Mouse (Mus musculus) urinary bladder, postnatal 14 days (tissue): Measurements from ENCODE around the gene Gramd1b.
A peak's percentile ranks its signal among the peaks of the same experiment; 100 is the strongest.

Source experiments
- DNase-seq: peaks from one replicate; pipeline ENCODE4 v3.0.0; 2021; ENCODE audit warnings: low spot score

The Gramd1b gene

GRCm38 (mm10) chr9:40424874-40425273 lies 106.3 kb downstream of the Gramd1b start:
- DNase-seq: no peak

- no peak for DNase-seq
Observed at GRCm38 (mm10) chr9:40423427-40423867, 107.7 kb downstream of the Gramd1b start.

GRCm38 (mm10) chr9:40422368-40423057 lies 108.7 kb downstream of the Gramd1b start:
- DNase-seq: no peak

- DNase-seq: no peak
Observed at GRCm38 (mm10) chr9:40420652-40421335, 110.4 kb downstream of the Gramd1b start.

GRCm38 (mm10) chr9:40418803-40419202 lies 112.4 kb downstream of the Gramd1b start:
- no peak for DNase-seq

- DNase-seq: no peak
Observed at GRCm38 (mm10) chr9:40416150-40416549, 115.0 kb downstream of the Gramd1b start.

GRCm38 (mm10) chr9:40414904-40415766 lies 116.0 kb downstream of the Gramd1b start:
- peak; percentile 53 for DNase-seq

- peak; percentile 81 for DNase-seq
Observed at GRCm38 (mm10) chr9:40414498-40414903, 116.7 kb downstream of the Gramd1b start.

- no peak for DNase-seq
Observed at GRCm38 (mm10) chr9:40413601-40414000, 117.6 kb downstream of the Gramd1b start.

GRCm38 (mm10) chr9:40412931-40413330 lies 118.3 kb downstream of the Gramd1b start:
- DNase-seq: no peak

GRCm38 (mm10) chr9:40412246-40412645 lies 118.9 kb downstream of the Gramd1b start:
- no peak for DNase-seq

GRCm38 (mm10) chr9:40410895-40411294 lies 120.3 kb downstream of the Gramd1b start:
- DNase-seq: no peak

GRCm38 (mm10) chr9:40409071-40409470 lies 122.1 kb downstream of the Gramd1b start:
- no peak for DNase-seq

GRCm38 (mm10) chr9:40408415-40408814 lies 122.8 kb downstream of the Gramd1b start:
- no peak for DNase-seq

- no peak for DNase-seq
Observed at GRCm38 (mm10) chr9:40407876-40408275, 123.3 kb downstream of the Gramd1b start.

GRCm38 (mm10) chr9:40405804-40406203 lies 125.4 kb downstream of the Gramd1b start:
- no peak for DNase-seq

- DNase-seq: no peak
Observed at GRCm38 (mm10) chr9:40405263-40405662, 125.9 kb downstream of the Gramd1b start.

GRCm38 (mm10) chr9:40404637-40405036 lies 126.5 kb downstream of the Gramd1b start:
- DNase-seq: no peak

- DNase-seq: no peak
Observed at GRCm38 (mm10) chr9:40403750-40404149, 127.4 kb downstream of the Gramd1b start.

- DNase-seq: no peak
Observed at GRCm38 (mm10) chr9:40401818-40402217, 129.4 kb downstream of the Gramd1b start.

GRCm38 (mm10) chr9:40400854-40401253 lies 130.3 kb downstream of the Gramd1b start:
- no peak for DNase-seq

GRCm38 (mm10) chr9:40400171-40400570 lies 131.0 kb downstream of the Gramd1b start:
- no peak for DNase-seq
